Mouse (Mus musculus): ENCODE results near the gene Ddx55. TPM values are rescaled to one million over a fixed set of nuclear protein-coding genes. Genes with fewer than 3 reads are reported as not detected.
"Not testable (repeated sequence)": the region's sequence is repeated elsewhere in the genome, so short reads cannot be mapped to it uniquely, and the experiment has no call there.

Ddx55 gene
- total RNA-seq, 2 experiments from 2014 or later = 13.2 to 15.3 TPM

DNA sequence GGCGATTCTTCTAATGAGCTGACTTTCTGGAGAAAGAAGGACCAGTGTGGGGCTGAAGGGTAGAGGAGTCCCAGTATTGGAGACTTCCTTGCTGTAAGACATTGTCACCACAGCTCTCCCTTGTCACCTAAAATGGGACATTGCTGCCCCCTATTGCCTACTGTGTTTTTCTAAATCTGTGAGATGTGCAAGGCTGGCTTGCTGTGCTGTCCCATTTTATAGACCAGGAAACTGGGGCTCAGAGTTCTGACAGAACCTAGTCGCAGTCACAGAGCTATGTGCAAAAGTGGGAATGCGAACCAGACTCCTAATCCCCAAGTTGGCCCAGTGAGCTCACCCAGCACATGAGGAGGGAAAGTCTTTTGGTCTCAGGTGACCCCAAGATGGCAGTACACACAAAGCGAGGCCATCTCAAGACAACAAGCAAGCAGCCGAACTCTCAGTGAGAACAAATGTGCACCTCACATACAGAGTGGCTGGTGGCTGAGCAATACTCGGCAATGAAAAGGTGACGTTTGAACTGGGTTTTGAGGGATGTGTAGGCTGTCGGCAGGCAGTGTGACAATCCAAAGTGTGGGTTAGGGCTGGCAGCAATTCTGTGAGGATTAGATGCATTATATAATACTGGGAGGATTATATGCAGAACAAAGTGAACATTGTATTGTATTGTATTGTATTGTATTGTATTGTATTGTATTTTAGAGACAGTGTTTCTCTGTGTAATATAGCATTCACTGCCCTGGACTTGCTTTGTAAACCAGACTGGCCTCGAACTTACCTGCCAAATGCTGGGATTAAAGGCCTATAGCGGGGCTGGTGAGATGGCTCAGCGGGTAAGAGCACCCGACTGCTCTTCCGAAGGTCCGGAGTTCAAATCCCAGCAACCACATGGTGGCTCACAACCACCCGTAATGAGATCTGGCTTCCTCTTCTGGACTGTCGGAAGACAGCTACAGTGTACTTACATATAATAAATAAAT, 13.6 kb upstream of the Ddx55 start:
- DNase-seq (ENCODE audit: low spot score in 2 of 2) = peak in 1 of 2 experiments; percentile 48

DNA sequence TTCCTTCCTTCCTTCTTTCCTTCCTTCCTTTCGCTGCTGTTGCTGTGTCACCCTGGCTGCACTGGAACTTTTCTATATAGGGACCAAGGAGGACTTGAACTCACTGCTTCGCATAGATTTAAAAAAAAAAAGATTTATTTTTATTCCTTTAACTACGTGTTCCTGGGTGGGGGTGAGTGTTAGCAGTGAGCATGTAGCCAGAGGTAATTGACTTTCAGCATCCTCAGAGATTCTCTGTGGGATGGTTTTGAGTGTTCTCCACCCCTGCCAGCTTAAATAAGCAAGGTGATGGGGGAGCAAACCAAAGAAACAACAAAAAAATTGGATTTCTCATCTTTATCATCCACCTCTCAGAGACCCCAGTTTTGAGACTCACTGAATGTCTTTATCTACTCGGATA, 12.8 kb upstream of the Ddx55 start:
- no peak for DNase-seq (ENCODE audit: low spot score in 2 of 2)

DNA sequence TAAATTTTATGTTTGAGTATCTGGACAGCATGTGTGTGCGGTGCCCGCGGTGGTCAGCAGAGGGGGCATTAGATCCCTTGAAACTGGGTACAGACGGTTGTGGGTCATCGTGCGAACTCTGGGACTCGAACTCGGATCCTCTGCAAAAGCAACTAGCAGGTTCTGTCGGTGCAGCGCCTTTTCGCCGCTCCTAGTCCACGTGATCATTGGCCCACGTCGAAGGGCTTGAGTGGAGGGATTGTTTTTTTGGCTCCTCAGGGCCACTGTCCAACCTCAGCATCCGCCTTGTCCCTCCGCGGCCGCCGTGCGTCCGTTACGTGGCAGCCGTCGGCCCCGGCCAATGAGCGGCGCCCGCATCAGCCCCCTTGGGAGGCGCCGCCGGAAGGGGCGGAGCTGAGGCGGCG, 12.3 kb upstream of the Ddx55 start, which contains the start of gene Tmed2:
TSS of gene Tmed2 (plus strand) at position 313 of the 404 bp plus-strand sequence.
- DNase-seq (ENCODE audit: low spot score in 2 of 2) = peak; percentile 91 to 95

DNA sequence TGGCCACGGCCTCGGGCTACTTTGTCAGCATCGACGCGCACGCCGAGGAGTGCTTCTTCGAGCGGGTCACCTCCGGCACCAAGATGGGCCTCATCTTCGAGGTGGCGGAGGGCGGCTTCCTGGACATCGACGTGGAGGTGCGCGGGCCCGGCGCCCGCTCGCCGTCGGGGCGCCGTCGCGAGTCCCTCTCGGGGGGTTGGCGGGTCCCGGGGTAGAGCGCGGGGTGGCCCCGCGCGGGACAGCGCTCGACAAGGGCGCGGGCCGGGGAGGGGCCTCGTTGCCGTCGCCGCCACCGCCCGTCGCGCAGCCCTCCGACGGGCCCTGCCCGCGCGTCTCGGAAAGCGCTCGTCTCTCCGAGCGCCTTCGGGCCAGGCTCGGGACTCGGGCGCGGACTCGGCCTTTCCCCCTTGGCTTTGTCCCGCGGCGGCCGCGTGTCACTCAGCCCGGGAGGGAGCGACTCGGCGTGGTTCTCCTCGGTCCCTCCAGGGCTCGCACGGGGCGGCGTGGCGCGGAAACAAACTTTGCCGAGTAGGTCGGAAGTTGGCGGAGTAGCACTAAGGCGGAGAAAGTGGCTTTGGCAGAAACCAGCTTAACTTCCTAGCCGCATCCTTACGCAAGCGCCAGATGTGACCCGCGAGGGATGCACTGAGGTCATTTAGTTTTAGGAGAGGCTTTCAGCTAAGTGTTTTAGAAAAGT, 11.6 kb upstream of the Ddx55 start:
- DNase-seq (ENCODE audit: low spot score in 2 of 2) = peak; percentile 67 to 73

DNA sequence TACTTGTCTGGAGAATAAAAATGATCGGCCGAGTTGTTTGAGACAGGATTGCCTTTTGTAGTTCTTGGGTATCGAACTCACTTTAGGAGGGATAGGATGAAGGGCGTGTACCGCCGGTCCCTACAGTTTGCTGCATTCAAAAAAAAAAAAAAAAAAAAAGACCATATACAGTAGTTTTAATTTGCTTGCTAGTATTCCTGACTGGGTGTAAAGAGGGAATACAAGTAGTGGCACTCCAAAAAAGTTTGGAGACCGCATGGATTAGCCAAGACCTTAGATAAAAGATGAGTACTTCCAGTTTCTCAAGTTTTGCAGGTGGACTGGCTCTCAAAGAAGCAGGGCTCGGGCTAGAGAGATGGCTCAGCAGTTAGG, 11.1 kb upstream of the Ddx55 start:
- no peak for DNase-seq (ENCODE audit: low spot score in 2 of 2)

DNA sequence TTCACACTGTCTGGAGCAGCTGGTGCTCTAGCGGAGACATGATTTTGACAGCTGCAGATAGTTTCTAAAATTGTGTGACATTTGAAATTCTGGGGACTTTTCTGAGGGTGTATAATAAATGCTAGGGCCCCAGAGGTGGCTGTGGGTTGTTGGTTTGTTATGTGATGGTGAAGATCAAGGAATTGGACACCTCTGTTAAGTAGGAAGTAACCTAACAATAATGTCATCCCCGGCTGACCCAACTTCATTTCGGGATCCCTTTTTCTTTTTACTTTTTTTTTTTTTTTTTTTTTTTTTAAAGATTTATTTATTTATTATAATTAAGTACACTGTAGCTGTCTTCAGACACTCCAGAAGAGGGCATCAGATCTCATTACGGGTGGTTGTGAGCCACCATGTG, 1.9 kb upstream of the Ddx55 start:
- DNase-seq (ENCODE audit: low spot score in 2 of 2) = not testable (repeated sequence)

DNA sequence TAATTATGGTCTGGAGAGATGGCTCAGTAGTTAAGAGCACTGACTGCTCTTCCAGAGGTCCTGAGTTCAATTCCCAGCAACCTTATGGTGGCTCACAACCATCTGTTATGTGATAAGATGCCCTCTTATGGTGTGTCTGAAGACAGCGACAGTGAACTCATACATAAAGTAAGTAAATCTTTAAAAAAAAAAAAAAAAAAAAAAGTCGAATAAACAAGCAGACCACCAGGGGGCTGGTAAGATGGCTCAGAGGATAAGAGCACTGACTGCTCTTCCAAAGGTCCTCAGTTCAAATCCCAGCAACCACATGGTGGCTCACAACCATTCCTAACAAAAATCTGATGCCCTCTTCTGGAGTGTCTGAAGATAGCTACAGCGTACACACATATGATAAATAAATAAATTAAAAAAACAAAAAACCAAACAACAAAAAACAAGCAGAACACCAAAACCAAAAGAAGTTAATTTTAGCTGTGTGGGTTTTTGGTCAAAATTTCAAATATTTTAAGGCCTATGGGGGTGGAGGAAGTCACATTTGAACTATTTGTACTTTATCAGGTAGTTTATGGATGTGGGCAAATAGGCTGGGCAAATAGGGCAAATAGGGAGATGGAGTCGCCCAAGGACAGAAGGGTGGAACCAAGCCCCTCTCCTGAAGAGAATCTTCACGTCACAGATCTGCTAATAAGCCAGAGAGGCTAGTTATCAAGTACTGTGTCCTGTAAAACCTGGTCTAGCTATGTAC, 1.1 kb upstream of the Ddx55 start:
- DNase-seq (ENCODE audit: low spot score in 2 of 2) = not testable (repeated sequence)

DNA sequence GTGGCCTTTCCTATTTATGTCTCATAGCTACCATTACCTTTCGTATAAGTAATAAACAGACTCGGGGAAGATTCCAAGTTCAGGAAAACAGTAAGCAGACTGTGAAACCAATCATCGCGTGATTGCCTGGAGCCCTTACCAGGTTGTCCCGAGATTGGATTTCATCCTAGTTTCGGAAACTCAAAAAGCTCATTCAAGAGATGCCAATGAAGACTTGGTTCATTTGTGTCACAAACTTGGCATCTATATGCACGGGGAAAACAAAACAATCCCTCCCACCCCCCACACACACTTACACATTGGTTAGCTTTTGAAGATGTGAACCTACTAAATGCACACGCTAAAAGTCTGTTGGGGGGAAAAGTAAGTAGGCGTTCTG, 581 bp upstream of the Ddx55 start:
- no peak for DNase-seq (ENCODE audit: low spot score in 2 of 2)

DNA sequence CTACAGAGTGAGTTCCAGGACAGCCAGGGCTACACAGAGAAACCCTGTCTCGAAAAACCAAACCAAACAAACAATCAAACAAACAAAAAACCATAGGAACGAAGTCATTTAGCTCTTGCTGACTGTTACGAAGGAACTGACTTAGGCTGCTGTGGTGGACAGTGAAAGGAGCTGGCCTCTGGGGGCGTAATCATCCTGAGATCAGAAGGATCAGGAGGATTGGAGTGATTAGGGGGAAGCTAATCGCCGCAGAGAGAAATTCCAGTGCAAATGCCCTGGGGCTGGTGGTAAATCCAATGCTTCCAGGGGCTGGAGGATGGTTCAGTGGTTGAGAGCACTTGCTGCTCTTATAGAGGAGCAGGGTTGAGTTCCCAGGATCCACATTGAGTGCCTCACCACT, 943 bp downstream of the Ddx55 start:
- DNase-seq (ENCODE audit: low spot score in 2 of 2) = no peak

DNA sequence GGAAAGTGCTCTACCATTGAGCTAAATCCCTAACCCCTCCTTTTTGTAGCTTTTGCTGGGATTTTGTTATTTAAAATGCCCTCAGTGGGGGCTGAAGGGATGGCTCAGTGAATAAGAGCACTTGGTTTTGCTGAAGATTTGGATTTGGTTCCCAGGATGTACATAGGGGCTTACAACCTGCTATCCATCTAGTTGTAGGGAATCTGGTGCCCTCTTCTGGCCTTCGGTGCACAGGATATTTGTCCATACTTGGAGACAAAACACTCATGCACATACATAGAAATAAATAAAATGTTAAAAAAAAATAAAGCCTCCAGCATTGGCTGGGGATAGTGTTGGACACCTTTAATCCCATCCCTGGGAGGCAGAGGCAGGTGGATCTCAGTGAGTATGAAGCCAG, 2.5 kb downstream of the Ddx55 start:
- DNase-seq (ENCODE audit: low spot score in 2 of 2) = no peak

DNA sequence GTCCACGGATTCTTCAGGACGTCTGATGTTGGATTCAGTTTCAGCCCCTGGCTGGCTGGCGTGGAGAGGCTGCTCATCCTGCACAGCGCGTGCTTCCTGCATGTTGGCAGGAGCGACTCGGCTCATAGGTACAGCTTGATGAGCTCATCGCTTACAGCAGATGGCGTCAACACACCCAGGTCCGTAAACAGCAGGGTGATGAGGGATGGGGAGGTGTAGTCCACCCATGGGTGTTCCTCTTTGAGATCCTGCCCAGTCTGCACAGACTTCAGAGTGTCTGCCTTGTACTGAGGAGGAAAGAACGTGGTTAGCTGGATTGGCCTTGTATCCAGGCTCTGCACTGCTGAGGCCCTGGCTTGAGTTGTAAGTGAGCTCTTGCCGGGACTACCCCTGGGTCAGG, 18.4 kb downstream of the Ddx55 start:
- no peak for DNase-seq (ENCODE audit: low spot score in 2 of 2)

DNA sequence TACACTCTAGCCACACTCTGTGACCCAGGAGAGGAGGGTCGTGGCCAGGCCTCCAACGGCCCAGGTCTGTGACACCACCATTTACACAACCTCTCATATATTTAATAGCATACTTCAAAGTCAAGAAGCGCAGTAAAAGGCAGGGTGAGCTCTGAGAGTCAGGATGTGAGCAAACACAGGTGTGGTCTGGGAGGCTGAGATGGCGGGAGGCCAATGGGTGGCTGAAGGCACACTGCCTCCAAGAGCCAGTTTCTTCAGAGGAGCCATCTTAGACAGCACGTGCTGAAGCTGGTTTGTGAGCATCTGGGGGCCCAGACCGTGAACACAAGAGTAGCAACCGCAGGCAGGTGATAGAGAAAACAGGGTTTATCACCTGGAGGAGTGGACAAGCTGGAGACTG, 22.8 kb downstream of the Ddx55 start:
- no peak for DNase-seq (ENCODE audit: low spot score in 2 of 2)

DNA sequence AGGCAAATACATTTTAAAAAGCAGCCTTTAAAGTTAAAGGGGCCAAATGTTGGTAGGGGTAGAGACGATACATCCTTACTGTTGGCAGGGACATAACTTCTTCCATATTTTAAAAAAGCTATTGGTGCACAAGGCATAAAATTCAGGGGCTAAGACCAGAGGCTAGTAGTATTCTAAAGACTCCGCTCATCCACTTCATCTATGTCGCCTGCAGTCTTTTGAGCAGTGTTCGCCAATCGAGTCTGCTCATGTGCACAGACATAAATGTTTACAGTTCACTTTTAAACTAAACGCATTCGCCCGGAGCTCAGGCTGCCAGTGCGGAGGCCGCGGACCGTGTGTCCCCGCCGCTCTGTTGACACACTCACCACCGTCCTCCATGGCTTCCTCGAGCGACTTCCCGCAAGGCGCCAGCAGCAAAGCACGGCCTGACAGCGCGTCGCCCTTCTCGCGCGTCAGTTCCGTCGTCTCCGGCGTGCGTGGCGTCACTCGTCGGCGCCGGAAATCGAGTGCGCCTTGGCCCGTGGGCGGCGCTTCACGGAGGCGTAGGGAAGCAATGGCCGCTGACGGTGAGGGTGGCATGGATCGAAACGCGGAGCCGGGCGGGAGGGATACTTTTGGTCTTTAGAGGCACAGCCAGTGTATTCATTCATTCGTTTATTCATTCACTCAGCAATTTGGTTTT, 26.1 kb downstream of the Ddx55 start, which contains the start of the genes Eif2b1 and Gtf2h3:
TSS of gene Eif2b1 (minus strand) at position 499 of the 685 bp plus-strand sequence.
TSS of gene Gtf2h3 (plus strand) at position 508 of the 685 bp plus-strand sequence.
- DNase-seq (ENCODE audit: low spot score in 2 of 2) = peak; percentile 96 to 97

DNA sequence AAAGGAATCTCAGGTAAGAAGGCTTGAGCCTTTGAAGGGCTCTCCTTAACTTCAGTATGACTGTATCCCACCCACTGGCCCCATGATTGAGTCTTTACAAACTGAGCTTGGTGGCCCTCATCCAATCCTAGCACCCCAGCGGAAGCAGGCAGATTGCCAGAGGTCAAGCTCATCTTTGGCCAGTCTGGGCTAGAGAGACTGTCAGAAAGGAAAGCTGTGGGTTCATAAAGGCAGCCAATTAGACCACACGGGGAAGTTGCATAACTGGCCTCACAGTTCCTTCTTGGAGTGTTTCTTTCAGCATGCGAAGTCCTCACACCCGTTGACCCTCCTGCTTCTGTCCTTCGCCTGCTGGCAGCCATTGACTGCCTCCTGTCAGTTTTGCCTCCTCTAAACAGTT, 29.9 kb downstream of the Ddx55 start:
- no peak for DNase-seq (ENCODE audit: low spot score in 2 of 2)

DNA sequence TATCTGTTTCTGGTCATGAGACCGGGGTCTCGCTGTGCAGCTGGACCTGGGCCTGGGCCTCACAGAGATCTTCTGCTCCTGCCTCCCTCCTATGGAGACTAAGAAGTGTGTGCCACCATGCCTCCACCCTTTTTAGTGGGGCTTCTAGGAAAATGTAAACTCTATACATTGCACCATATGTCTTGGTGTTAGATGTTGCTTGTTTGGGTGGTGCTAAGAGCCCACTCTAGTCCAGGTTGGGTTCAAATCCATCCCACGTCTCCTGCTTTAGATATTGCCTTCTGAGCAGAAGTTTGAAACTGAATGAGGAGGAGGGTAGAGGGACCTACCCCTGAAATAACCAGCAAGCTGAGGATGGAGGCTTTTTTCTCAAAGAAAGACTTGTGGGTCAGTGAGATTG, 40.1 kb downstream of the Ddx55 start:
- DNase-seq (ENCODE audit: low spot score in 2 of 2) = no peak

DNA sequence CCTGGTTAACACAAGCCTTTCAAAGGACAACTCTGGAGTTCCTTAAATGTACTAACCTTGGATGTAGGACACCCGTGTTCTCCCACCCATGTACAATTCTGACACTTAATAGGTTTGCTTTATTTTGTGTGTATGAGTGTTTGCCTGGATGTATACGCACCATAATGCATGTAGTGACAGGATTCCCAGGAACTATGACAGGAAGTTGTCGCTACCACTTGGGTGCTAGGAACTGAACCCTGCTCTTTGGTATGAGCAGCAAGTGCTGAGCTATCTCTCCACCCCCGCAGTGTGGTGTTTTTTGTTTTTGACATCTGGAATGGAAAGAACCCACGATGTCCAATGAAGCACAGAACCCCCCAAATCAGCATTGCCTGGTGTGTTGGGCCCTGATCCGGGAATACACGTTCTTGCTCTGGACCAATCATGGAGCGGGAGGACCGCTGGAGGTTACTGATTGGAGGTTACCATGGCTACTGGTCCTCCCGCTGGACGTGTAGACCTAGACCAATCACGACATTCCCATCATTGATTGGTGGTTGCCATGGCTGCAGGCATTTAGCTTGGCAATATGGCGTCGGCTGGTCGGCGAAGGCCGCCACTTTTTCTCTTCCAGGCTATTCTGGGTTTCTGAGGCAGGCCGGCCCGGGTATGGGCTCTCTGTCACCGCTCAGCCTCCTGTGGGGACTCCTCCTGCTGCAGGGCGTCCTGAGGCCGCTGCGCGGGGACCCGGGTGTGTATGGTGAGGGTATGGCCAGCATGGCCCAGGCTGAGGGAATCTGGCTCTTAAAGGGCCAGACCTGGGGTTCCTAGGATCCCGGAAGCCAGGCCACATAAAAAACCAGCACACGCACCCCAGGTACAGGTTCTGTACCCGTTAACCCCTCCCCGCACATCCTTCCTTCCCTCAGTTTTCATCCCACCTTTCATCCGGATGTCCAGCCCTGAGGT, 45.8 kb downstream of the Ddx55 start:
- DNase-seq (ENCODE audit: low spot score in 2 of 2) = peak; percentile 72 to 81

DNA sequence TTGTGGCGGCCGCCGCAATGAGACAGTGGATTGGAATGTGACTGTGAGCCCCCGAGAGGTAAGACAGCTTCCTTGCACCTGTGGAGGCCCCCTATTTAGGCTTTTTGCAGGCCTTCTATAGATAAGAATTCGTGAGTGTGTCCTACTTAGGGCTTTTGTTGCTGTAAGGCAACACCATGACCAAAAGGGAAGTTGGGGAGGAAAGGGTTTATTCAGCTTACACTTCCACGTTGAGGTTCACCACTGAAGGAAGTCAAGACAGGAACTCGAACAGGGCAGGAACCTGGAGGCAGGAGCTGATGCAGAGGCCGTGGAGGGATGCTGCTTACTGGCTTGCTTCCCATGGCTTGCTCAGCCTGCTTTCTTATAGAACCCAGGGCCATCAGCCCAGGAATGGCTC, 47.1 kb downstream of the Ddx55 start:
- not testable (repeated sequence) for DNase-seq (ENCODE audit: low spot score in 2 of 2)

DNA sequence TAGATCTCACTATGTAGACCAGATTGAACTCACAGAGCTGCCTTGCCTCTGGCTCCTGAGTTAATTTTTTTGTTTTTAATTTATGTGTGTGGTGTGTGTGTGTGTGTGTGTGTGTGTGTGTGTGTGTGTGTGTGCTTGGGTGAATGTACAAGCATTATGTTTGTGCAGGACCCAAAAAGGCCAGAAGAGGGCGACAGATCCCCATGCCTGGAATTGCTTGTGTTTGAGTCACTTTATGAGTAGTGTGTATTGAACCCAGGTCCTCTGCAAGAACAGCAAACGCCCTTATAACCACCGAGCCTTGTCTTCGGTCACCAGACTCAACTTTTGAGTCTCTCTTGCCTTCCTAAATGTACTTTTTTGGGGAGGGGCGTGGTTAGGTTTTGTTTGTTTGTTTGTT, 49.7 kb downstream of the Ddx55 start:
- DNase-seq (ENCODE audit: low spot score in 2 of 2) = peak; percentile 67 to 68

DNA sequence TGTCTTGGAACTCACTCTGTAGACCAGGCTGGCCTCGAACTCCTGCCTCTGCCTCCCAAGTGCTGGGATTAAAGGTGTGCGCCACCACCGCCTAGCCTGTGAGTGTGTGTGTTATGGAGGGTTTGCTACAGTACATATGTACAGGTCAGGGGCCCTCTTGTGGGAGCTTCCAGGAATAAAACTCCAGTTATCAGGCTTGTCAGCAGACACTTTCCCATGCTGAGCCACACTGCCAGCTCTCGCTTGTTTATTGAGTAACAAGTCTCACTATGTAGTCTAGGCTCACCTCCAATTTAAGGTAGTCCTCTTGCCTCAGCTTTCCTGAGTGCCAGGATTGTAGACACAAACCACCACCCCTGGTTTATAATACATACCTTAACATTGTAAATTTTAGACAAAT, 51.6 kb downstream of the Ddx55 start:
- no peak for DNase-seq (ENCODE audit: low spot score in 2 of 2)
